Mouse (Mus musculus) liver, embryonic 15.5 days (tissue): ENCODE data around the gene Nat8f6. TPM values are rescaled to one million over a fixed set of nuclear protein-coding genes. Genes with fewer than 3 reads are reported as not detected.
"Not testable (repeated sequence)": the region's sequence is repeated elsewhere in the genome, so short reads cannot be mapped to it uniquely, and the experiment has no call there.

Source experiments
- ATAC-seq: fragments of 200-750 bp; cut with Nextera tagmentation; 2 replicates; pipeline ENCODE4 v1.8.0; 2017; ENCODE audit warnings: moderate number of reproducible peaks, mild to moderate bottlenecking, moderate library complexity; ENCODE audit not compliant: insufficient read depth
- H3K27ac ChIP-seq: fragments of 300-500 bp; sonication (generic); replicated peaks from 2 replicates; pipeline ENCODE4 v1.5.1; 2015; ENCODE audit warnings: mild to moderate bottlenecking, inconsistent platforms
- H3K27me3 ChIP-seq: fragments of 300-500 bp; sonication (generic); 2 replicates; pipeline ENCODE4 v1.6.1; 2015; ENCODE audit warnings: mild to moderate bottlenecking, inconsistent platforms
- H3K36me3 ChIP-seq: fragments of 300-500 bp; sonication (generic); replicated peaks from 2 replicates; pipeline ENCODE4 v1.6.1; 2015; ENCODE audit warnings: moderate library complexity, mild to moderate bottlenecking, inconsistent platforms
- H3K4me1 ChIP-seq: fragments of 300-500 bp; sonication (generic); replicated peaks from 2 replicates; pipeline ENCODE4 v1.6.1; 2015; ENCODE audit warnings: inconsistent platforms
- H3K4me2 ChIP-seq: fragments of 300-500 bp; sonication (generic); 2 replicates; pipeline ENCODE4 v1.6.1; 2015; ENCODE audit warnings: moderate library complexity, mild to moderate bottlenecking, inconsistent platforms
- H3K4me3 ChIP-seq: fragments of 300-500 bp; sonication (generic); replicated peaks from 2 replicates; pipeline ENCODE4 v1.5.1; 2015; ENCODE audit warnings: mild to moderate bottlenecking, inconsistent platforms
- H3K9ac ChIP-seq: fragments of 300-500 bp; sonication (generic); 2 replicates; pipeline ENCODE4 v1.6.1; 2015; ENCODE audit warnings: moderate library complexity, mild to moderate bottlenecking, inconsistent platforms
- H3K9me3 ChIP-seq: fragments of 300-500 bp; sonication (generic); replicated peaks from 2 replicates; pipeline ENCODE4 v1.6.1; 2016; ENCODE audit warnings: inconsistent platforms
- WGBS: fragments of 180-500 bp; shearing (Covaris S2); methylation state at CpG from one replicate; pipeline ENCODE4 v1.1.7; 2015; ENCODE audit warnings: mixed read lengths; ENCODE audit not compliant: insufficient replicate concordance; 5-methylcytosine and 5-hydroxymethylcytosine counted together
- microRNA-seq: library from miRNA; unstranded; fragments of <30 nt; microRNA quantifications from one replicate; pipeline ENCODE4, GENCODE M21; 2016
- polyA plus RNA-seq: library from polyadenylated mRNA; unstranded; fragments of >200 nt; fragmentation: Nextera tagmentation; extraction: Ambion mirVana; gene quantifications from 2 replicates; pipeline ENCODE4 v1.2.1, GENCODE M21; 2015

Gene Nat8f6
- polyA plus RNA-seq, 1 experiment from 2014 or later, result not detected

GRCm38 (mm10) chr6:85809784-85810183, 11.0 kb downstream of the Nat8f6 start:
- H3K9ac ChIP-seq, H3K27me3 ChIP-seq, H3K4me3 ChIP-seq, H3K4me2 ChIP-seq, H3K9me3 ChIP-seq, H3K27ac ChIP-seq, H3K36me3 ChIP-seq, H3K4me1 ChIP-seq, ATAC-seq: not testable (repeated sequence)
- 39% methylated on average over 2 of the region's 3 CpGs for WGBS

- not testable (repeated sequence) for H3K4me1 ChIP-seq, H3K36me3 ChIP-seq, H3K4me3 ChIP-seq, H3K4me2 ChIP-seq, H3K9ac ChIP-seq, H3K27ac ChIP-seq, ATAC-seq, H3K9me3 ChIP-seq, H3K27me3 ChIP-seq
- WGBS, result 46% methylated on average over 5 of the region's 5 CpGs
Measured at GRCm38 (mm10) chr6:85803180-85803579, 17.6 kb downstream of the Nat8f6 start.

- H3K36me3 ChIP-seq, H3K4me1 ChIP-seq, H3K4me3 ChIP-seq, H3K27ac ChIP-seq, H3K9ac ChIP-seq, ATAC-seq, H3K4me2 ChIP-seq, H3K27me3 ChIP-seq, H3K9me3 ChIP-seq: not testable (repeated sequence)
- WGBS, result 55% methylated on average over 13 of the region's 13 CpGs
Measured at GRCm38 (mm10) chr6:85765532-85765931, 55.2 kb downstream of the Nat8f6 start, which contains the start of gene Nat8f3. TSS of gene Nat8f3 (minus strand) at chr6:85765754.

- not testable (repeated sequence) for H3K4me3 ChIP-seq, H3K27ac ChIP-seq, H3K4me1 ChIP-seq, H3K4me2 ChIP-seq, H3K9ac ChIP-seq, H3K27me3 ChIP-seq, H3K36me3 ChIP-seq, ATAC-seq, H3K9me3 ChIP-seq
- WGBS, result 60% methylated on average over 6 of the region's 6 CpGs
Measured at GRCm38 (mm10) chr6:85763127-85764070, 57.4 kb downstream of the Nat8f6 start.

DNA sequence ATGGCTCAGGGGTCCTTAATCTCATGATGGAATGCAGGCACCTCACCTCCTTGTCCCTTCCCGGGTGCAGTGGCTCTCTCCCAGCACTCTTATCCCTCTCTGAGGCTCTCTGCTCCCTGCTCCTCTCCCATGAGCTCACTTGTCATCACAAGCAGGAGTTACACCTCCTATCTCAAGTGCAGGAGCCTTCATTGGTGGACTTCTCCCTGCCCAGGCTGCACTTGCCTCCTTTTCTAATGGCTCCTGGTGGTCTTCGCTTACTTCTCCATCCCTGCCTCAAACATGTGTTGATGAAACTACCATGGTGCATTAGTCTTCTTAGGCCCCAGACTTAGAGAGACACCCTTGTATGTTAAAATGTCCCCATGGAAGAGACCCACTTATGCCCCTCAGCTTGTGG, 58.1 kb downstream of the Nat8f6 start:
- not testable (repeated sequence) for H3K4me1 ChIP-seq, H3K36me3 ChIP-seq, H3K27ac ChIP-seq, H3K4me2 ChIP-seq, ATAC-seq, H3K9ac ChIP-seq, H3K27me3 ChIP-seq, H3K4me3 ChIP-seq, H3K9me3 ChIP-seq
- 41% methylated on average over 2 of the region's 2 CpGs for WGBS

Small RNA genes lying within 50 kb of the gene (microRNA-seq; reads per million reads assigned to microRNA genes)
- not detected for gene Mir6375

Other genes starting within 250 kb of the Nat8f6 start
- 1.5 and 1.9 TPM in 2 replicates for gene Alms1, start 233.4 kb downstream of the Nat8f6 start, polyA plus RNA-seq
- not detected in 2 replicates for gene Nat8f7, start 107.7 kb downstream of the Nat8f6 start, polyA plus RNA-seq
- gene Nat8f3, start 55.2 kb downstream of the Nat8f6 start, polyA plus RNA-seq, result not detected in 2 replicates
- not detected in 2 replicates for gene Nat8f5, start within 50 bp of the Nat8f6 start, polyA plus RNA-seq
- 0.08 TPM in 1 of 2 replicates, not detected in the other for gene Nat8, start 11.1 kb upstream of the Nat8f6 start, polyA plus RNA-seq
- gene Nat8f2, start 48.2 kb upstream of the Nat8f6 start, polyA plus RNA-seq, result not detected in 2 replicates
- gene Nat8f4, start 83.9 kb upstream of the Nat8f6 start, polyA plus RNA-seq, result 1.3 and 1.7 TPM in 2 replicates
- gene Tprkb, start 90.9 kb upstream of the Nat8f6 start, polyA plus RNA-seq, result 14.1 and 17.4 TPM in 2 replicates
- gene Nat8f1, start 94.7 kb upstream of the Nat8f6 start, polyA plus RNA-seq, result 11.8 and 15.2 TPM in 2 replicates
- 20.0 and 22.8 TPM in 2 replicates for gene Dusp11, start 140.7 kb upstream of the Nat8f6 start, polyA plus RNA-seq
- gene Figla, start 195.2 kb upstream of the Nat8f6 start, polyA plus RNA-seq, result not detected in 2 replicates
- gene Add2, start 207.7 kb upstream of the Nat8f6 start, polyA plus RNA-seq, result 89.4 and 102 TPM in 2 replicates